Mouse (Mus musculus): Measurements from ENCODE around the gene Pde7b. TPM values are rescaled to one million over a fixed set of nuclear protein-coding genes. Genes with fewer than 3 reads are reported as not detected.

Gene Pde7b
- total and polyA plus RNA-seq, 2 experiments from 2014 or later: 3.3 to 6.0 TPM

- Histone ChIP-seq H3K9ac (replicated peaks; ENCODE audit: low read length, poor library complexity, severe bottlenecking) (no peak overlapping the region), H3K36me3 (ENCODE audit: insufficient read depth, low read length) (no peaks in the 10 kb centered on the region), H3K27me3 (ENCODE audit: insufficient read depth, low read length) (no peaks in the 10 kb centered on the region), H3K4me3 (ENCODE audit: low read depth, low read length) (no peak overlapping the region), H3K9me3 (ENCODE audit: low read length) (no peaks in the 10 kb centered on the region), H3K4me1 (ENCODE audit: insufficient read depth, low read length) (no peaks in the 10 kb centered on the region), H3K27ac (ENCODE audit: low read depth, low read length) (no peak overlapping the region), H3K4me2 (ENCODE audit: low read depth, low read length, poor library complexity, severe bottlenecking) (no peak overlapping the region)
- no peak for ATAC-seq (ENCODE audit: low FRiP score)
- no peak for TF ChIP-seq CTCF (IDR thresholded peaks at IDR 0.05)
- no peak for DNase-seq (ENCODE audit: low spot score)
- 96% methylated on average over 11 of the region's 11 CpGs for WGBS
These were observed 149.9 kb downstream of the Pde7b start for GRCm38 (mm10) chr10:20575002-20575401.

- H3K9ac ChIP-seq (replicated peaks; ENCODE audit: low read length, poor library complexity, severe bottlenecking): no peak overlapping the region
- no peaks in the 10 kb centered on the region for H3K36me3 ChIP-seq (ENCODE audit: insufficient read depth, low read length)
- no peak overlapping the region for H3K4me2 ChIP-seq (ENCODE audit: low read depth, low read length, poor library complexity, severe bottlenecking)
- no peaks in the 10 kb centered on the region for H3K4me1 ChIP-seq (ENCODE audit: insufficient read depth, low read length)
- DNase-seq (ENCODE audit: low spot score) (no peak), ATAC-seq (ENCODE audit: low FRiP score) (no peak)
- H3K27ac ChIP-seq (ENCODE audit: low read depth, low read length): no peak overlapping the region
- no peaks in the 10 kb centered on the region for H3K9me3 ChIP-seq (ENCODE audit: low read length)
- H3K4me3 ChIP-seq (ENCODE audit: low read depth, low read length): no peak overlapping the region
- TF ChIP-seq CTCF (IDR thresholded peaks at IDR 0.05): no peak
- 85% methylated on average over 1 of the region's 1 CpGs for WGBS
- no peaks in the 10 kb centered on the region for H3K27me3 ChIP-seq (ENCODE audit: insufficient read depth, low read length)
These were observed 150.5 kb downstream of the Pde7b start for GRCm38 (mm10) chr10:20574414-20574813.

GRCm38 (mm10) chr10:20571521-20571920 is 153.4 kb downstream of the Pde7b start:
- Histone ChIP-seq H3K4me3 (ENCODE audit: low read depth, low read length) (no peak overlapping the region), H3K4me1 (ENCODE audit: insufficient read depth, low read length) (no peaks in the 10 kb centered on the region), H3K36me3 (ENCODE audit: insufficient read depth, low read length) (no peaks in the 10 kb centered on the region), H3K4me2 (ENCODE audit: low read depth, low read length, poor library complexity, severe bottlenecking) (no peak overlapping the region), H3K9ac (replicated peaks; ENCODE audit: low read length, poor library complexity, severe bottlenecking) (no peak overlapping the region), H3K27me3 (ENCODE audit: insufficient read depth, low read length) (no peaks in the 10 kb centered on the region), H3K27ac (ENCODE audit: low read depth, low read length) (no peak overlapping the region), H3K9me3 (ENCODE audit: low read length) (no peaks in the 10 kb centered on the region)
- DNase-seq (ENCODE audit: low spot score) (no peak), ATAC-seq (ENCODE audit: low FRiP score) (no peak)
- WGBS: 92% methylated on average over 2 of the region's 2 CpGs
- no peak for TF ChIP-seq CTCF (IDR thresholded peaks at IDR 0.05)

GRCm38 (mm10) chr10:20568630-20569029 is 156.2 kb downstream of the Pde7b start:
- H3K4me2 ChIP-seq (ENCODE audit: low read depth, low read length, poor library complexity, severe bottlenecking): no peak overlapping the region
- H3K9ac ChIP-seq (replicated peaks; ENCODE audit: low read length, poor library complexity, severe bottlenecking): no peak overlapping the region
- ATAC-seq (ENCODE audit: low FRiP score) (no peak), DNase-seq (ENCODE audit: low spot score) (peak; percentile 27)
- no peaks in the 10 kb centered on the region for H3K9me3 ChIP-seq (ENCODE audit: low read length)
- H3K27me3 ChIP-seq (ENCODE audit: insufficient read depth, low read length): no peaks in the 10 kb centered on the region
- H3K4me3 ChIP-seq (ENCODE audit: low read depth, low read length): no peak overlapping the region
- H3K27ac ChIP-seq (ENCODE audit: low read depth, low read length): no peak overlapping the region
- 75% methylated on average over 6 of the region's 6 CpGs for WGBS
- H3K4me1 ChIP-seq (ENCODE audit: insufficient read depth, low read length): no peaks in the 10 kb centered on the region
- no peak for TF ChIP-seq CTCF (IDR thresholded peaks at IDR 0.05)
- H3K36me3 ChIP-seq (ENCODE audit: insufficient read depth, low read length): no peaks in the 10 kb centered on the region

- H3K27ac ChIP-seq (ENCODE audit: low read depth, low read length): no peak overlapping the region
- 90% methylated on average over 5 of the region's 5 CpGs for WGBS
- no peak overlapping the region for H3K4me2 ChIP-seq (ENCODE audit: low read depth, low read length, poor library complexity, severe bottlenecking)
- H3K9ac ChIP-seq (replicated peaks; ENCODE audit: low read length, poor library complexity, severe bottlenecking): no peak overlapping the region
- DNase-seq (ENCODE audit: low spot score) (no peak), ATAC-seq (ENCODE audit: low FRiP score) (no peak)
- H3K9me3 ChIP-seq (ENCODE audit: low read length): no peaks in the 10 kb centered on the region
- H3K4me1 ChIP-seq (ENCODE audit: insufficient read depth, low read length): no peaks in the 10 kb centered on the region
- H3K36me3 ChIP-seq (ENCODE audit: insufficient read depth, low read length): no peaks in the 10 kb centered on the region
- TF ChIP-seq CTCF (IDR thresholded peaks at IDR 0.05): no peak
- H3K27me3 ChIP-seq (ENCODE audit: insufficient read depth, low read length): no peaks in the 10 kb centered on the region
- H3K4me3 ChIP-seq (ENCODE audit: low read depth, low read length): no peak overlapping the region
These were observed 157.1 kb downstream of the Pde7b start for GRCm38 (mm10) chr10:20567684-20568236.

GRCm38 (mm10) chr10:20556477-20556876 is 168.4 kb downstream of the Pde7b start:
- Histone ChIP-seq H3K27ac (ENCODE audit: low read depth, low read length) (no peak overlapping the region), H3K9ac (replicated peaks; ENCODE audit: low read length, poor library complexity, severe bottlenecking) (no peak overlapping the region), H3K4me3 (ENCODE audit: low read depth, low read length) (no peak overlapping the region), H3K27me3 (ENCODE audit: insufficient read depth, low read length) (no peaks in the 10 kb centered on the region), H3K36me3 (ENCODE audit: insufficient read depth, low read length) (no peaks in the 10 kb centered on the region), H3K4me1 (ENCODE audit: insufficient read depth, low read length) (no peaks in the 10 kb centered on the region), H3K9me3 (ENCODE audit: low read length) (no peaks in the 10 kb centered on the region), H3K4me2 (ENCODE audit: low read depth, low read length, poor library complexity, severe bottlenecking) (no peak overlapping the region)
- 59% methylated on average over 7 of the region's 7 CpGs for WGBS
- no peak for DNase-seq (ENCODE audit: low spot score)
- no peak for ATAC-seq (ENCODE audit: low FRiP score)
- TF ChIP-seq CTCF (IDR thresholded peaks at IDR 0.05): no peak

Measured in midbrain, postnatal 0 days (tissue).